Mouse (Mus musculus): ENCODE measurements at regions not wholly inside any gene's neighbourhood (a gene's known extent, or its start where the extent isn't known, plus 50 kb on each side); places are given as distances from the start of the nearest gene placed in this dataset.

DNA sequence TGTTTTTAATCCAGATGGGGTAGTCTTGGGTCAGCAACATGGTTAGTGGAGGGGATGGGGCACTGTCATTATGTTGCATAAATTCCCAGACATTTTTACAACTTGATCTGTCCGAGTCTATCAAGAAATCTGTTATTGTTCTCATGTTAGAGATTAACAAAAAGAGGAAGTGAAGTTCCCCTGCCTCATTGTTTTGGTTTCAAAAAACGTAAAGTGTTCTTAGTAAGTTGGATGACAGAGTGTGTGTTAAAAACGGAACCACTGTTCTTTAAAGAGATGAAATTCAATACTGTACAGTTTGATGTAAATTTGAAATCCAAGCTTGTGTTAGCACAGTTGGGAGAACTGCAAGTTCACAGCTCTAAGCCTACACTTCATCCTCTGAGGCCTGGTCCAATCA, 68.9 kb upstream of the Htr1f start:
- Histone ChIP-seq H3K4me3 (replicated peaks; ENCODE audit: low read length) (no peak overlapping the region), H3K9me3 (ENCODE audit: control insufficient read depth, low read length) (no peaks in the 10 kb centered on the region), H3K27ac (no peak overlapping the region), H3K9ac (no peak overlapping the region), H3K4me2 (replicated peaks) (no peak overlapping the region), H3K27me3 (ENCODE audit: control insufficient read depth, insufficient read depth, low read length) (no peaks in the 10 kb centered on the region), H3K36me3 (replicated peaks; ENCODE audit: control insufficient read depth, insufficient read depth) (no peaks in the 10 kb centered on the region), H3K4me1 (replicated peaks; ENCODE audit: control insufficient read depth, insufficient read depth, low read length) (no peaks in the 10 kb centered on the region)
- 74% methylated on average over 3 of the region's 3 CpGs for WGBS
- ATAC-seq (ENCODE audit: low FRiP score), result no peak
- no peak for DNase-seq (ENCODE audit: low spot score)

DNA sequence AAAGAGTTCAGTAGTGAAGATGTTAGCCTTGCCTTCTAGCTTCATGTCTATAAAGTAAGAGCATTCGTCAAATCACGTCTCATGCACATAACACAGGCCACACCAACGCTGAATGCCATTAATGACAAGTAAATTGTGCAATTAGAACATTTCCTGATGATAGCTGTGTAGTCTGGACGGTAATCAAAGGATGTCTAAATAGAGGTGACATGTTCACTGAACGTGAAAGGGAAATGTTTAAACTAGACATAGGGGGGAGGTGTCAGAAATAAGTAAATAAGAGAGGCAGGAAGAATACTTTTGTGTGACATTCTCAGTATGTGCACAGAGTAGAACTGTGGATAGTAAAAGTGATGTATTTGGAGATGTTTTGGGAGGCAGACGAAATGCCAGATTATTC, 61.5 kb upstream of the Htr1f start:
- Histone ChIP-seq H3K4me1 (replicated peaks; ENCODE audit: control insufficient read depth, insufficient read depth, low read length) (no peaks in the 10 kb centered on the region), H3K27ac (no peak overlapping the region), H3K4me2 (replicated peaks) (no peak overlapping the region), H3K27me3 (ENCODE audit: control insufficient read depth, insufficient read depth, low read length) (no peaks in the 10 kb centered on the region), H3K4me3 (replicated peaks; ENCODE audit: low read length) (no peak overlapping the region), H3K9me3 (ENCODE audit: control insufficient read depth, low read length) (no peaks in the 10 kb centered on the region), H3K36me3 (replicated peaks; ENCODE audit: control insufficient read depth, insufficient read depth) (no peaks in the 10 kb centered on the region), H3K9ac (no peak overlapping the region)
- ATAC-seq (ENCODE audit: low FRiP score), result no peak
- no peak for DNase-seq (ENCODE audit: low spot score)
- 65% methylated on average over 6 of the region's 6 CpGs for WGBS

DNA sequence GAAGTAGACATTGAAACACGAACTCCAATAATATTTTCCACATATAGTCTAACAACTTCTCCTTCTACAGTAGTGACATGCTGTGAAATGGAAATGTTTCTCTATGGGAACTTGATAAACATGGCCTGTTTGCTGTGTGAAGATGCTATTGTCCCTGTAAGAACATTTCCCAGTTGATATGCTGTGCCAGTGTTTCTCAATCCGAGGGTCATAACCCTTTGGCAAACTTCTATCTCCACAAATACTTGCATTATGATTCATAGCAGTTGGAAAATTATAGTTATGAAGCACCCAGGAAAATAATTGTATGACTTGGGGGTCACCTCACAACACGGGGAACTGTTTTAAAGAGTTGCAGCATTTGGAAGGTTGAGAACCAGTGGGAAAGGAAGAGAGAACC, 57.1 kb upstream of the Htr1f start:
- DNase-seq (ENCODE audit: low spot score) (no peak), ATAC-seq (ENCODE audit: low FRiP score) (no peak)
- 88% methylated on average over 3 of the region's 3 CpGs for WGBS
- H3K36me3 ChIP-seq (replicated peaks; ENCODE audit: control insufficient read depth, insufficient read depth), result no peaks in the 10 kb centered on the region
- H3K4me3 ChIP-seq (replicated peaks; ENCODE audit: low read length), result no peak overlapping the region
- no peak overlapping the region for H3K27ac ChIP-seq
- H3K4me2 ChIP-seq (replicated peaks), result no peak overlapping the region
- no peaks in the 10 kb centered on the region for H3K9me3 ChIP-seq (ENCODE audit: control insufficient read depth, low read length)
- no peaks in the 10 kb centered on the region for H3K4me1 ChIP-seq (replicated peaks; ENCODE audit: control insufficient read depth, insufficient read depth, low read length)
- H3K9ac ChIP-seq, result no peak overlapping the region
- H3K27me3 ChIP-seq (ENCODE audit: control insufficient read depth, insufficient read depth, low read length), result no peaks in the 10 kb centered on the region

DNA sequence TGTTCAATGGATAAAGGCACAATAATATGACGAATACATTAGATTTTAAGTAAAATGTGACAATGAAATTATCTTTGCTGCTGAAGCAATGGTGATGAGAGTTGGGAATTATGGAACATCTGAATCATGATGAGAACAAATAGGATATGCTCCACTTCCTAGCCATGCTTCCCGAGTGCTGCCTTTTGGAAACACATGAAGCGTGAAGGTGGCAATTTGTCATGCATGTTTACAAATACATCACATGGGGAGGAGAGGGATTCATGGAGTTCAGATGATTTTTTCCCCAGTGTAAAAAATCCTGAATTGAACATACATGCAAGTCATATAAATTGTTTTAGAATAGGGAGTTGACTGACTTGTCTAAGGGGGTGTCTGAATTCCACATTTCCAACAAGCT, 54.6 kb upstream of the Htr1f start:
- DNase-seq (ENCODE audit: low spot score), result peak; percentile 37
- no peaks in the 10 kb centered on the region for H3K4me1 ChIP-seq (replicated peaks; ENCODE audit: control insufficient read depth, insufficient read depth, low read length)

DNA sequence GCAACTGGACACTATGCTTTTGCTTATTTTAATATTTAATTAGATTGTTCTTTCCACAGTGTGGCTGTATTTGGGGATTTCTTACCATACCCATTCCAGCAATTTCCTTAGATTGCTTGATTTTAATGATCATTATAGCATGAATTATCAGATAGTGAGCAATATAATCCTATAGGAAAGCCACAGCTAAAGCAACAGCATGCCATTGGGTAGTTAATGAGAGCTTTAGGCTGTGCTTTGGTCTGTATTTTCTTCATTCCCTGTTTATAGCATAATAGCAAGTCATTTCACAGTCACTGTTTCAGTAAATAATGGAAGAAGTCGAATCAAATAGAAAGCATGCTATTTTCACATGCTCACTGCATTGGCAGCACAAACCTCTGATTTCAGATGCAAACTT, 49.9 kb upstream of the Htr1f start:
- Histone ChIP-seq H3K9me3 (ENCODE audit: control insufficient read depth, low read length) (no peaks in the 10 kb centered on the region), H3K4me3 (replicated peaks; ENCODE audit: low read length) (no peak overlapping the region), H3K9ac (no peak overlapping the region), H3K36me3 (replicated peaks; ENCODE audit: control insufficient read depth, insufficient read depth) (no peaks in the 10 kb centered on the region), H3K4me2 (replicated peaks) (no peak overlapping the region), H3K27ac (no peak overlapping the region), H3K4me1 (replicated peaks; ENCODE audit: control insufficient read depth, insufficient read depth, low read length) (no peaks in the 10 kb centered on the region), H3K27me3 (ENCODE audit: control insufficient read depth, insufficient read depth, low read length) (no peaks in the 10 kb centered on the region)
- DNase-seq (ENCODE audit: low spot score) (no peak), ATAC-seq (ENCODE audit: low FRiP score) (no peak)
- 59% methylated on average over 1 of the region's 1 CpGs for WGBS

More for the DNA sequence above, 54.6 kb upstream of the Htr1f start:
- H3K9ac ChIP-seq, result no peak overlapping the region
- no peaks in the 10 kb centered on the region for H3K9me3 ChIP-seq (ENCODE audit: control insufficient read depth, low read length)
- no peak overlapping the region for H3K4me2 ChIP-seq (replicated peaks)
- whole genome bisulfite sequencing, result 26% methylated on average over 3 of the region's 3 CpGs
- no peaks in the 10 kb centered on the region for H3K36me3 ChIP-seq (replicated peaks; ENCODE audit: control insufficient read depth, insufficient read depth)
- H3K4me3 ChIP-seq (replicated peaks; ENCODE audit: low read length), result no peak overlapping the region
- peak; percentile 60; the same call in 1 of the 2 replicates for ATAC-seq (ENCODE audit: low FRiP score)
- no peaks in the 10 kb centered on the region for H3K27me3 ChIP-seq (ENCODE audit: control insufficient read depth, insufficient read depth, low read length)
- no peak overlapping the region for H3K27ac ChIP-seq

All from hindbrain, embryonic 14.5 days (tissue).